Mouse (Mus musculus) kidney, embryonic 15.5 days (tissue): Measurements from ENCODE around the gene Tnk2. TPM values are rescaled to one million over a fixed set of nuclear protein-coding genes. Genes with fewer than 3 reads are reported as not detected.

Source experiments
- polyA plus RNA-seq: library from polyadenylated mRNA; unstranded; fragments of >200 nt; fragmentation: Nextera tagmentation; extraction: Ambion mirVana; gene quantifications from 2 replicates; pipeline ENCODE4 v1.2.1, GENCODE M21; 2015

Gene Tnk2
- polyA plus RNA-seq, 1 experiment from 2014 or later, result 12.4 TPM

Other genes with a start within 250 kb of the Tnk2 start
- 0.55 TPM in 1 of 2 replicates, not detected in the other for gene Tm4sf19, start 243.4 kb upstream of the Tnk2 start, polyA plus RNA-seq
- 32.0 and 33.6 TPM in 2 replicates for gene Tctex1d2, start 224.2 kb upstream of the Tnk2 start, polyA plus RNA-seq
- 35.8 and 41.3 TPM in 2 replicates for gene Pcyt1a, start 213.0 kb upstream of the Tnk2 start, polyA plus RNA-seq
- gene Slc51a, start 156.0 kb upstream of the Tnk2 start, polyA plus RNA-seq, result 2.1 and 2.2 TPM in 2 replicates
- not detected in 2 replicates for gene Zdhhc19, start 147.6 kb upstream of the Tnk2 start, polyA plus RNA-seq
- gene Tfrc, start 35.0 kb upstream of the Tnk2 start, polyA plus RNA-seq, result 50.2 and 50.7 TPM in 2 replicates
- gene Muc4, start 92.0 kb downstream of the Tnk2 start, polyA plus RNA-seq, result 0.06 and 0.25 TPM in 2 replicates
- gene Muc20, start 153.6 kb downstream of the Tnk2 start, polyA plus RNA-seq, result 4.4 and 4.6 TPM in 2 replicates
- gene Smbd1, start 166.6 kb downstream of the Tnk2 start, polyA plus RNA-seq, result not detected in 2 replicates
- 98.7 and 113 TPM in 2 replicates for gene Fyttd1, start 233.6 kb downstream of the Tnk2 start, polyA plus RNA-seq
- gene Rubcn, start 233.9 kb downstream of the Tnk2 start, polyA plus RNA-seq, result 17.8 and 21.9 TPM in 2 replicates